Mouse (Mus musculus) bone marrow macrophage, adult 2 months (primary cell): ENCODE data around the gene Entpd7. TPM values are rescaled to one million over a fixed set of nuclear protein-coding genes. Genes with fewer than 3 reads are reported as not detected.
A peak's percentile ranks its signal among the peaks of the same experiment; 100 is the strongest.

Experiments
- H3K27ac ChIP-seq: 2 replicates; pipeline ENCODE4 v1.5.1; 2012; ENCODE audit warnings: low read depth, low read length; ENCODE audit not compliant: insufficient read depth
- H3K4me1 ChIP-seq: 2 replicates; pipeline ENCODE4 v1.6.1; 2012; ENCODE audit warnings: low read length; ENCODE audit not compliant: control insufficient read depth, insufficient read depth
- H3K4me3 ChIP-seq: 2 replicates; pipeline ENCODE4 v1.5.1; 2012; ENCODE audit warnings: mild to moderate bottlenecking, low read length, moderate library complexity; ENCODE audit not compliant: insufficient read depth
- CTCF ChIP-seq: IDR thresholded peaks from 2 replicates; pipeline ENCODE4 v1.5.1; 2012; ENCODE audit warnings: low read depth, mild to moderate bottlenecking, low read length, moderate library complexity
- POLR2A ChIP-seq: IDR thresholded peaks from 2 replicates; pipeline ENCODE4 v1.6.1; 2012; ENCODE audit warnings: mild to moderate bottlenecking, low read depth, low read length, borderline replicate concordance
- polyA plus RNA-seq: library from polyadenylated mRNA; stranded (reverse); fragments of >200 nt; gene quantifications from 2 replicates; pipeline ENCODE4 v1.2.4, GENCODE M21; 2012; ENCODE audit not compliant: missing spikeins, insufficient read depth, insufficient read length

The Entpd7 gene
- polyA plus RNA-seq, 1 experiment = 23.4 TPM

- peaks cover 15% of the 10 kb centered on the region for H3K4me1 ChIP-seq
- no peak overlapping the region for H3K27ac ChIP-seq
- no peak for TF ChIP-seq POLR2A
- no peak for TF ChIP-seq CTCF
- no peak overlapping the region for H3K4me3 ChIP-seq
Measured at GRCm38 (mm10) chr19:43697666-43698370, 8.3 kb downstream of the Entpd7 start.

- TF ChIP-seq CTCF (no peak), POLR2A (no peak)
- Histone ChIP-seq H3K4me3 (no peak overlapping the region), H3K27ac (no peak overlapping the region), H3K4me1 (peaks cover 15% of the 10 kb centered on the region)
Measured at GRCm38 (mm10) chr19:43699021-43699762, 9.7 kb downstream of the Entpd7 start.

GRCm38 (mm10) chr19:43699763-43700155 is 10.3 kb downstream of the Entpd7 start:
- peaks cover 15% of the 10 kb centered on the region for H3K4me1 ChIP-seq
- no peak for TF ChIP-seq POLR2A
- no peak for TF ChIP-seq CTCF
- H3K27ac ChIP-seq = no peak overlapping the region
- no peak overlapping the region for H3K4me3 ChIP-seq

GRCm38 (mm10) chr19:43704211-43704610 is 14.7 kb downstream of the Entpd7 start:
- peaks cover 3% of the 10 kb centered on the region for H3K4me1 ChIP-seq
- no peak overlapping the region for H3K4me3 ChIP-seq
- TF ChIP-seq POLR2A (no peak), CTCF (no peak)
- no peak overlapping the region for H3K27ac ChIP-seq

GRCm38 (mm10) chr19:43704787-43705497 is 15.5 kb downstream of the Entpd7 start:
- no peak overlapping the region for H3K27ac ChIP-seq
- no peak overlapping the region for H3K4me3 ChIP-seq
- no peak for TF ChIP-seq POLR2A
- no peak for TF ChIP-seq CTCF
- H3K4me1 ChIP-seq = peaks cover 8% of the 10 kb centered on the region

GRCm38 (mm10) chr19:43708206-43708605 is 18.7 kb downstream of the Entpd7 start:
- TF ChIP-seq CTCF (no peak), POLR2A (no peak)
- Histone ChIP-seq H3K4me1 (peaks cover 23% of the 10 kb centered on the region), H3K4me3 (no peak overlapping the region), H3K27ac (no peak overlapping the region)

- H3K4me1 ChIP-seq = peaks cover 23% of the 10 kb centered on the region
- peak overlapping the region; percentile 50 for H3K27ac ChIP-seq
- TF ChIP-seq POLR2A = no peak
- no peak for TF ChIP-seq CTCF
- H3K4me3 ChIP-seq = no peak overlapping the region
Measured at GRCm38 (mm10) chr19:43709317-43709716, 19.8 kb downstream of the Entpd7 start.

- H3K4me1 ChIP-seq = peaks cover 23% of the 10 kb centered on the region
- H3K27ac ChIP-seq = peak overlapping the region; percentile 100
- peak overlapping the region; percentile 57 for H3K4me3 ChIP-seq
- TF ChIP-seq CTCF (no peak), POLR2A (peak; percentile 34; the same call in 1 of the 2 replicates)
Measured at GRCm38 (mm10) chr19:43711159-43711916, 21.9 kb downstream of the Entpd7 start.

- TF ChIP-seq POLR2A = no peak
- TF ChIP-seq CTCF = no peak
- H3K27ac ChIP-seq = peak overlapping the region; percentile 15; the same call in 1 of the 2 replicates
- H3K4me1 ChIP-seq = peaks cover 23% of the 10 kb centered on the region
- no peak overlapping the region for H3K4me3 ChIP-seq
Measured at GRCm38 (mm10) chr19:43711971-43712370, 22.5 kb downstream of the Entpd7 start.
